Mouse (Mus musculus) hindbrain, embryonic 15.5 days (tissue): ENCODE results near the gene Tesc. TPM values are rescaled to one million over a fixed set of nuclear protein-coding genes. Genes with fewer than 3 reads are reported as not detected.
A peak's percentile ranks its signal among the peaks of the same experiment; 100 is the strongest.

Experiments
- ATAC-seq: fragments of 200-750 bp; cut with Nextera tagmentation; 2 replicates; pipeline ENCODE4 v1.8.0; 2017; ENCODE audit warnings: low read depth, moderate number of reproducible peaks, moderate TSS enrichment; ENCODE audit not compliant: low FRiP score
- H3K27ac ChIP-seq: fragments of 300-500 bp; sonication (generic); replicated peaks from 2 replicates; pipeline ENCODE4 v1.5.1; 2015; ENCODE audit warnings: mild to moderate bottlenecking, inconsistent platforms
- H3K27me3 ChIP-seq: fragments of 300-500 bp; sonication (generic); 2 replicates; pipeline ENCODE4 v1.6.1; 2015; ENCODE audit warnings: control low read depth, inconsistent platforms
- H3K36me3 ChIP-seq: fragments of 300-500 bp; sonication (generic); 2 replicates; pipeline ENCODE4 v1.6.1; 2015; ENCODE audit warnings: control low read depth, inconsistent platforms
- H3K4me1 ChIP-seq: fragments of 300-500 bp; sonication (generic); replicated peaks from 2 replicates; pipeline ENCODE4 v1.6.1; 2015; ENCODE audit warnings: control low read depth, inconsistent platforms
- H3K4me2 ChIP-seq: fragments of 300-500 bp; sonication (generic); 2 replicates; pipeline ENCODE4 v1.6.1; 2015; ENCODE audit warnings: moderate library complexity, mild to moderate bottlenecking, inconsistent platforms
- H3K4me3 ChIP-seq: fragments of 300-500 bp; sonication (generic); 2 replicates; pipeline ENCODE4 v1.5.1; 2015; ENCODE audit warnings: mild to moderate bottlenecking, inconsistent platforms
- H3K9ac ChIP-seq: fragments of 300-500 bp; sonication (generic); 2 replicates; pipeline ENCODE4 v1.6.1; 2015; ENCODE audit warnings: inconsistent platforms
- H3K9me3 ChIP-seq: fragments of 300-500 bp; sonication (generic); 2 replicates; pipeline ENCODE4 v1.6.1; 2016; ENCODE audit warnings: control low read depth, inconsistent platforms
- WGBS: fragments of 180-500 bp; shearing (Covaris S2); methylation state at CpG from one replicate; pipeline ENCODE4 v1.1.7; 2015; 5-methylcytosine and 5-hydroxymethylcytosine counted together
- polyA plus RNA-seq: library from polyadenylated mRNA; unstranded; fragments of >200 nt; fragmentation: Nextera tagmentation; extraction: Ambion mirVana; gene quantifications from 2 replicates; pipeline ENCODE4 v1.2.1, GENCODE M21; 2015

Tesc gene
- polyA plus RNA-seq, 1 experiment from 2014 or later, result 2.9 TPM

DNA sequence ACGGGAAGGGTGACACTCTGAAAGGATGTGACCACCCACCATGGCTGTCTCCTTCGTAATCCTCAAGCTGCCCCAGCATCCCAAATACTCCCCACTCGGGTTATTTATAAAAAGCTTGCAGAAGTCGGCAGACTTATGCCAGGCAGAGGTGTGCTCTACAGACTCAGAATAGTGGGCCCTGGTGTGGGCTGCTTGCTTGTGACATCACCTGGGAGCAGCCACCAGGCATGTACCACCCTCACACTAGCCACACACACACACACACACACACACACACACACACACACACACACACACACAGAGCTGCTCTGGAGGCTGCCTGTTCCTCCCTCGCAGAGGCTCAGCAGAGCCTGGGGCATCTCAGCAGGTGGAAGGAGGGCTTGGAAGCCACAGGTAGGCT is 10.0 kb upstream of the Tesc start:
- Histone ChIP-seq H3K9ac (no peak overlapping the region), H3K4me2 (no peak overlapping the region)
- 70% methylated on average over 4 of the region's 5 CpGs for WGBS

DNA sequence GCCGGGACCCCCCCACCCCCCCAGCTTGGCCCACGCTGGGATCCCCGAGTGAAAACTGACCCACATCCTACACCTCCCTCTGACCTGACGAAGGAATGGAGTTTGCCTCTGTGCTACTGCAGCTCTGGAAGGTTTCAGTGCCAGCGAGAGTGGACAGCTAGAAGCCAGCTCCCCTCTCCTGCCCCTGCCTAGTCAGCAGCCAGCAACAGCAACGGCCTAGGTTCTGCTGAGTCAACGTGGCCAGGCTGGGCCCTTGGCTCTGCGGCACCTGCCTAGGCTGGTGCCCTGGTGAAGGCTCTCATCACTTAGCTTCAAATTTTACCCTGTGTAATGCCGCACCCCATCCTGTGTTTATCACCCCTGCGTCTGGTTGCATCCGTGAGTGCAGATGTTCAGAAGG is 7.6 kb upstream of the Tesc start:
- WGBS, result 73% methylated on average over 11 of the region's 11 CpGs

More for the DNA sequence above, 10.0 kb upstream of the Tesc start:
- Histone ChIP-seq H3K27me3 (no peaks in the 10 kb centered on the region), H3K9me3 (no peaks in the 10 kb centered on the region), H3K4me3 (no peak overlapping the region), H3K36me3 (no peaks in the 10 kb centered on the region), H3K4me1 (peaks cover 10% of the 10 kb centered on the region), H3K27ac (no peak overlapping the region)
- no peak for ATAC-seq

DNA sequence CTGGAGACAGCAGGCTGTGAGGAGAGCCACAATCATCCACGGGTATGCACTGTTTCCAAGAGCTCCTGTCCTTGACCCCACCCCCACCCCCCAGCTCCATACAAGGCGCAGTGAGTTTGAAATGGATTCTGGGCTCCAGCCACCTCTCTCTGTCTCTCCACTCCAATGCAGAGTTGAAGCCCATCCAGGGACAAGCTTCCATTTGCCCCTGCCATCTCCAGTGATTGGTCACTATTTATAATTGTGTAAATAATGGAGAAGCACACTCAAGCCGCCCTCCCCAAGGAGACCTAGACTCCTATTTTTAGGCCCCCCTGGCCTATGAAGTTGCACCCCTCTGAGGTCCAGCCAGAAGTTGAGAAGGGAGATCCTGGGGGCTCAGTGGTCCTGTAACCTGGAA is 4.5 kb upstream of the Tesc start:
- Histone ChIP-seq H3K27me3 (peaks cover 26% of the 10 kb centered on the region), H3K4me3 (no peak overlapping the region), H3K4me1 (peaks cover 18% of the 10 kb centered on the region), H3K9me3 (no peaks in the 10 kb centered on the region), H3K27ac (no peak overlapping the region), H3K4me2 (no peak overlapping the region), H3K36me3 (no peaks in the 10 kb centered on the region), H3K9ac (no peak overlapping the region)
- 79% methylated on average over 3 of the region's 3 CpGs for WGBS
- no peak for ATAC-seq

More for the DNA sequence above, 7.6 kb upstream of the Tesc start:
- no peak for ATAC-seq
- Histone ChIP-seq H3K4me3 (no peak overlapping the region), H3K9me3 (no peaks in the 10 kb centered on the region), H3K27ac (no peak overlapping the region), H3K4me1 (peaks cover 5% of the 10 kb centered on the region), H3K36me3 (no peaks in the 10 kb centered on the region), H3K4me2 (no peak overlapping the region), H3K9ac (no peak overlapping the region), H3K27me3 (no peaks in the 10 kb centered on the region)

DNA sequence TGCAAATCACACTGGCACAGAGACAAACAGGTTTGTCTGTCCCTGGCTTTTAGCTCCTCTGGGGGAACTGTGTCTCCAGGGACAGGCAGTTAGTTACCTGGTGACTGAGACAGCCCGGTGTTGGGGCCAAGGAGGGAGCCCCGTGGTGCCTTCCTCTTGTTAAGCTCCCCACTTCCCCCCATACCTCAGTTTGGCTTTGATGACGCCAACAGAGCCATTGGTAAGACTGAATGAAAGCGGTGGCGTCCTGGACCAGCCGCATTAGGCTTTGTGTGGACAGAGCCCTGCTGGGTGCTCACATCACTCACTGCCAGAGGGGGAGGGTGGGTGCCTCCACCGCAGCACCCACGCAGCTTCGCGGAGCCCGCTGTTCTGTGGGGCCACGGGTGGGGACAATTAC is 1.7 kb upstream of the Tesc start:
- Histone ChIP-seq H3K4me1 (peaks cover 35% of the 10 kb centered on the region), H3K27ac (no peak overlapping the region), H3K4me2 (peak overlapping the region; percentile 12; the same call in 1 of the 2 replicates), H3K27me3 (peaks cover 52% of the 10 kb centered on the region), H3K9ac (no peak overlapping the region), H3K9me3 (no peaks in the 10 kb centered on the region), H3K36me3 (no peaks in the 10 kb centered on the region), H3K4me3 (no peak overlapping the region)
- 5% methylated on average over 12 of the region's 12 CpGs for WGBS
- no peak for ATAC-seq

DNA sequence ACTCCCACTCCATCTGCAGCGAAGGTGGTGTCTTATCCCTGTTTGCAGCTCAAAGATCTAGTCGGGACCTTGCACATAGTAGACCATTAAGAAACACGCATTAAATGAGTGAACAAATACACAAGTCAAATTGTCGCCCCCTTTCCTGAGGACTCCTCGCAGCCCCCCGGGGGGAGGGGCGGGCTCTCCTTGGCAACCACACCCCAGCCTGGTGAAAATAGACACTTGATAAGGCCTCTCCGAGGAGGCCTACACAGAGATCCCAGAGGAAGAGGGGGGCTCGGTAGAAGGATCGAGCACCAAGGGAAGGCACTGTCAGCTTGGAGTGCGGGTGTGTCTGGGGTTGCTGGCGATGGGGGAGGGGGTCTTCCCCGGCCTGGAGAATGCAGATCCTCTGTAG is 1.2 kb upstream of the Tesc start:
- Histone ChIP-seq H3K36me3 (no peaks in the 10 kb centered on the region), H3K9me3 (no peaks in the 10 kb centered on the region), H3K27ac (no peak overlapping the region), H3K4me3 (no peak overlapping the region), H3K27me3 (peaks cover 52% of the 10 kb centered on the region), H3K4me1 (peaks cover 35% of the 10 kb centered on the region), H3K4me2 (peak overlapping the region; percentile 12), H3K9ac (no peak overlapping the region)
- 4% methylated on average over 13 of the region's 13 CpGs for WGBS
- ATAC-seq, result no peak

DNA sequence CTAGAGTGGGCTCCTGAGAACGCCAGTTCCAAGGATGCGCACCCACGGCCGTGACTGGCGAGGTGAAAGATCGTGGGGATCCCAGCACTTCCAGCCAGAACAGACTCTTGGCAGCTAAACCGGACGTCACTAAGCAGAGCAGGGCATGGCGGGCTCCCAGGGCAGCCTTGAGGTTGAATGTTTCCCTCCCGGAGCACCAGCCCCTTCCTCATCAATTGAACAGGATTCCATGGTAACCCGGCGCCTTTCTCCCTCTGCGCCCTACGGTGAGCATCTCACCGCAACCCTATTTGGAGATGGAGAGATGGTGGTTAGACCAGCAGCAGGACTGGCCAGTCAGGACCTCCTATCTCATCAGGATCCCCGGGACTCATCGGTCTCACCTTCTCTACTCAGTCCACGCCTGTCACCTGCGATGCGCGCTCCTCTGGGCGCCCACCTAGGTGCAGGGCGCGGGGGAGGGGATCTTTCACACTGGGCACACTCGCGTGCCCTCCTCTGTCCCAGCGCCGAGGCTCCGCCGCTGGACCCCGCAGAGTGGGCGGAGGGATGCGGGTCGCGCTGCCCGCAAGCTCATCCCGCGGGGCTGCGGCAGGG is 344 bp upstream of the Tesc start:
- under 1% methylated on average over 39 of the region's 39 CpGs for WGBS
- H3K4me3 ChIP-seq, result peak overlapping the region; percentile 64
- peak overlapping the region; percentile 51 for H3K9ac ChIP-seq
- no peaks in the 10 kb centered on the region for H3K9me3 ChIP-seq
- H3K4me2 ChIP-seq, result peak overlapping the region; percentile 99
- no peaks in the 10 kb centered on the region for H3K36me3 ChIP-seq
- H3K27me3 ChIP-seq, result peaks cover 52% of the 10 kb centered on the region
- 0 out of 2 replicates have a peak, but pooled peaks have one; percentile 7 for ATAC-seq
- H3K4me1 ChIP-seq, result peaks cover 35% of the 10 kb centered on the region
- no peak overlapping the region for H3K27ac ChIP-seq

DNA sequence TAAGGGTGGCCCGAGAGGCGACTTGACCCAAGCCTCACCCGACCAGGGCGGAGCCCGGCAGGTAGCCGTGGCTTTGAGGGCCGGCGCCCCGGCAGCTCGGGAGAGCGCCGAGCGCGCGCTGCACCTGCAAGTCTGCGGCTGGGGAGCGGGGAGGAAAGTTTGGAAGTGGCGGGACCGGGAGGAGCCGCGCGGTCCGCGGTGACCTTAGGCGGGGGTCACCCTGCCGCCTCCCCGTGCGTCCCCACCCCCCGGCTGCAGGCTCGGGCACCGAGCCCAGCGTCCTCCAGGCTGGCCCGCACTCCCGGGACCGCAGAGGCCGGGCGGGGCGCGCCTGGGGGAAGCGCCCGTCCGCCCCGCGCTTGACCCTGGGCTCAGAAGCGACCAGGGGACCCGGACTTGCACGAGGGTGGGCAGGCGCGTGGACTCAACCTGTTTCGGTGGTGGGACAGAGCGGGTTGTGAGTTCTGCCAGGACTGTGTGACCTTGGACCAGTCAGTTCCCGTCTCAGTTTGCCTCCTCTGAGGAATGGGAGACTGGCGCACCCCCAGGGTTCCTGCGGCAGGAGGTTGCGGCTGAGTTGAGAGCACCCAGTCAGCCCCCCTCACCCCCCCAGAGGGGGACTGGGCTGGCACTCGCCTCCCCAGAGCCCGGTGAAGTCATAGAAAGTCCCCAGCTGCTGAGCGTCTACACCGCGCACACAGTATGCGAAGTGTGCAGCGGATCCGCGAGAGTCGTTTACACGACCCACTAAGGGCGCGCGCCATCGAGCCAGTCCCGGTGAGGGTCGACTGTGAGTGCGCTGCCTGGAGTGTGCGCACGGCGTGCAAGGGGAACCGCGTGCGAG is 870 bp downstream of the Tesc start:
- peak overlapping the region; percentile 64 for H3K4me3 ChIP-seq
- peak overlapping the region; percentile 99 for H3K4me2 ChIP-seq
- peaks cover 35% of the 10 kb centered on the region for H3K4me1 ChIP-seq
- H3K27me3 ChIP-seq, result peaks cover 52% of the 10 kb centered on the region
- H3K9ac ChIP-seq, result peak overlapping the region; percentile 51
- WGBS, result 2% methylated on average over 72 of the region's 79 CpGs
- ATAC-seq, result peak; percentile 29; the same call in 1 of the 2 replicates
- H3K27ac ChIP-seq, result no peak overlapping the region
- no peaks in the 10 kb centered on the region for H3K9me3 ChIP-seq
- H3K36me3 ChIP-seq, result no peaks in the 10 kb centered on the region

DNA sequence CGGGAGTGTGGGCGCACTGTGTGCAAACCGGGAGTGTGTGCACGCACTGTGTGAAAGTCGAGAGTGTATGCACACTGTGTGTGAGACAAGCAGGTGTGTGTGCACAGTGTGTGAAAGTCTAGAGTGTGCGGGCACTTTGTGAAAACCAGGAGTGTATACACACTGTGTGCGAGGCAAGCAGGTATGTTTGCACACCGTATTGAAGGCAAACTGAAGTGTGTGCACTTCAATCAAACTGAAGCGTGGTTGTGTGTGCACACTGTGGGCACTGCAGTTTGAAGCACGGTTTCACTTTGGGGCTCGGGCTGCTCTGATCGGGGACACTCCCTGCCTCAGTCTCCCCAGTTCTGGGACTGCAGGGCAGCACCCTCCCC is 1.5 kb downstream of the Tesc start:
- Histone ChIP-seq H3K27ac (no peak overlapping the region), H3K36me3 (no peaks in the 10 kb centered on the region), H3K9me3 (no peaks in the 10 kb centered on the region), H3K4me3 (peak overlapping the region; percentile 64), H3K9ac (no peak overlapping the region), H3K4me1 (peaks cover 35% of the 10 kb centered on the region), H3K4me2 (peak overlapping the region; percentile 99), H3K27me3 (peaks cover 52% of the 10 kb centered on the region)
- WGBS, result 6% methylated on average over 12 of the region's 12 CpGs
- 0 out of 2 replicates have a peak, but pooled peaks have one; percentile 4 for ATAC-seq

DNA sequence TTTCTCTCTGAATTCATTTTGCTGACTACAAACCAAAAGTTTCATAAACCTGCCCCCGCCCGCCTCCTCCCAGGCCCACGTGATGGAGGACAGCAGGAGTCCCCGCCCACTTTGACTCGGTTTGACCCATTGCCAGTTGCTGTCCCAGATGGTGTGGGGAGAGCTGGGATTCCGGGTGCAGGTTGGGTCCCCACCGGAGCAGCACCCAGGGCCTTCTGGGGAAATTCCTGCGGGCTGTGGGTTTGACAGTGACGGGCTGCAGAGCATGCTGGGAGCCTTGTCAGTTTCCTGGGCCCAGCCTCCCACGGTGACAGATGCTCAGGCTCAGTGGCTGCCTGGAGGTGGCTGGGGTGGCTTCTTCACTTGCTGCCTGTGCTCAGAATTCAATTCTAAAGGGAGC is 1.9 kb downstream of the Tesc start:
- H3K4me2 ChIP-seq, result peak overlapping the region; percentile 99
- peaks cover 35% of the 10 kb centered on the region for H3K4me1 ChIP-seq
- no peaks in the 10 kb centered on the region for H3K9me3 ChIP-seq
- H3K27me3 ChIP-seq, result peaks cover 52% of the 10 kb centered on the region
- WGBS, result 2% methylated on average over 10 of the region's 10 CpGs
- H3K27ac ChIP-seq, result no peak overlapping the region
- H3K4me3 ChIP-seq, result peak overlapping the region; percentile 64
- no peaks in the 10 kb centered on the region for H3K36me3 ChIP-seq
- H3K9ac ChIP-seq, result no peak overlapping the region
- ATAC-seq, result no peak

DNA sequence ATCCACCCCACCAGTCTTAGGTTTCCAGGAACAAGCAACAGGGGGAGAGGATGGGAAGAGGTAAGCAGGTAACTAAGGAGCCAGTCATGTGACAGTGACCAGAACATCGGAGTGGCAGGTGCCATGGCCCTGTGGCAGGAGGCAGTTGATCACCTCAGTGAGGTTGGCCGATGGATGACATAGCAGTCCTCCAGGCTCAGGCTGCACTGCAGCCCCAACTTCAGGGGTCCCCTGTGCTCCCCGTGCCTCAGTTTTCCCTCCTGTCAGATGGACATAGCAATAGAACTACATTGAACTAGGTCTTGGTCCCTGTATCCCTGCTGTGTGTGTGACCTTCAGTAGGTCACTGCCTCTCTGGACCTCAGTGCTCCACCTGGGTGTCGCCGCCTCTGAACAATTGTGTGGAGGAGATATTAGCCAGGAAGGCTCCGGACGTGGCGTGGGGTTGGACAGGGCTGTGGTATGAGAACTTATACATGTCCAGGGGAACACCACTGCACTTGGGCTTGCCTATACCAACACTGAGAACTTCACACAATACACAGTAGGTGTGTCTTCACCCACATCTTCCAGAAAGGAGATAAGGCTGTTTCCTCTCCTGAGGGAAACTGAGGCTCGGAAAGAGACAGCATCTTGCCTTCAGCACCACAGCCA is 2.6 kb downstream of the Tesc start:
- ATAC-seq, result no peak
- Histone ChIP-seq H3K4me1 (peaks cover 35% of the 10 kb centered on the region), H3K9ac (no peak overlapping the region), H3K4me3 (no peak overlapping the region), H3K27ac (no peak overlapping the region), H3K27me3 (peaks cover 52% of the 10 kb centered on the region), H3K9me3 (no peaks in the 10 kb centered on the region), H3K4me2 (no peak overlapping the region), H3K36me3 (no peaks in the 10 kb centered on the region)
- 89% methylated on average over 9 of the region's 9 CpGs for WGBS

DNA sequence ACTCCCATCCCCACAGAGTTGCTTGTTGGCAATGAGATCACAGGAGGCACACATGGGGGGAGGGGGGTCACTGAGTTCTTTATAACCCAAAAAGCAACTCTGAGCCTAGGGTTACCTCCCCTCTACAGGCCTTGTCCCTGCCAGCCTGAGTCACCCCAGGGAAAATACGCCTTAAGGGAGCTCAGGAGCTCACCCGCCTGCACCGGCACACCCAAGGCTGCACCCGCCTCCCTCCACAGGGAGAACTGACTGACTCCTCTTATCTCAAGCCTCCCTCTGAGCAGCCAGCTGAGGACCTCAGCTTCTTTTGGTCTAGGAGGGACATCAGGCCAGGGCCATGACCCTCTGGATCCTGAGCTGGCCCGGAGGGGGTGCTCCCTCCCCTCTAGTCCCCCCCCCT is 3.5 kb downstream of the Tesc start:
- Histone ChIP-seq H3K4me1 (peaks cover 35% of the 10 kb centered on the region), H3K27me3 (peaks cover 45% of the 10 kb centered on the region), H3K9ac (no peak overlapping the region), H3K9me3 (no peaks in the 10 kb centered on the region), H3K4me3 (no peak overlapping the region), H3K36me3 (no peaks in the 10 kb centered on the region), H3K4me2 (no peak overlapping the region), H3K27ac (no peak overlapping the region)
- 62% methylated on average over 4 of the region's 5 CpGs for WGBS
- ATAC-seq, result no peak

DNA sequence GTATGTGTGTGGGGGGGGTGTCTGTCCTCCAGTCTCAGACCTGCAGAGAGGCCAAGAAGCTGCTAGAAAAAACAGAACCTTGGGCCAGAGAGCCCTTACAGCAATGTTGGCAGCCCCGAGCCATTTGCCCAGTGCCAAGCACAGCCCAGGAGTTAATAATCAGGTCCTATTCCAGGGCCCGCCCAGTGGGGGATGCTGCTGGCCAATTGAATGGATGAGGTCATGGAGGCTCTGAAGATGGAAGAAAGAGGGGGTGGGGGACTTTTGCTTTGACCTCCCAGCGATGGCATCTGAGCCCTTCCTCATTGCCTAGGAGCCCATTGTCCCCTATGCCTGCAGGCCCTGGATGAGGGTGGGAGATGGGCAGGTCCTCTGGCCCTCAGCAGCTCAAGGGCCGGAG is 4.0 kb downstream of the Tesc start:
- Histone ChIP-seq H3K9me3 (no peaks in the 10 kb centered on the region), H3K27me3 (peaks cover 42% of the 10 kb centered on the region), H3K9ac (no peak overlapping the region), H3K36me3 (no peaks in the 10 kb centered on the region), H3K4me3 (no peak overlapping the region), H3K4me2 (no peak overlapping the region), H3K27ac (no peak overlapping the region), H3K4me1 (peaks cover 32% of the 10 kb centered on the region)
- ATAC-seq, result no peak
- WGBS, result 37% methylated on average over 4 of the region's 4 CpGs
